Mouse (Mus musculus) A20 (cell line): ENCODE results near the gene Gpd1.
A peak's percentile ranks its signal among the peaks of the same experiment; 100 is the strongest.

ENCODE experiments used
- DNase-seq: peaks from one replicate; pipeline ENCODE4 v3.0.0-alpha.2; 2011; ENCODE audit warnings: low read depth, low spot score

Gpd1 gene

GRCm38 (mm10) chr15:99717386-99718334 lies at the start of gene Gpd1:
Gpd1 (plus strand) TSS chr15:99717515.
- no peak for DNase-seq

DNA sequence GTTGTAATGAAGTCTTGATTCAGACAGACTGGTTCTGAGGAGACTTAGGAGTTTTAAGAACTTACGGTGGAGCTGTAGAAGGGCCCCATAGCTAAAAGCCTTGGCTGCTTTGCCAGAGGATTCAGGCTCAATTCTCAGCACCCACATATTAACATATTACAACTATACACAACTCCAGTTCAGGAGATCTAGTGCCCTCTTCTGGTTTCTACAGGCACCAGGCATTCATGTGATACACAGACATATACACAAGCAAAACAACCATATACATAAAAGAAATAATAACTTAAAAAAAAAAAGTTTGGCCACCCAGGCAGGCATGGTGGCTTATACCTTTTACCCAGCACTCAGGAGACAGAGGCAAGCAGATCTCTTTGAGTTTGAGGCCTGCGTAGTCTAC lies 49.8 kb upstream of the Gpd1 start:
- DNase-seq = no peak

DNA sequence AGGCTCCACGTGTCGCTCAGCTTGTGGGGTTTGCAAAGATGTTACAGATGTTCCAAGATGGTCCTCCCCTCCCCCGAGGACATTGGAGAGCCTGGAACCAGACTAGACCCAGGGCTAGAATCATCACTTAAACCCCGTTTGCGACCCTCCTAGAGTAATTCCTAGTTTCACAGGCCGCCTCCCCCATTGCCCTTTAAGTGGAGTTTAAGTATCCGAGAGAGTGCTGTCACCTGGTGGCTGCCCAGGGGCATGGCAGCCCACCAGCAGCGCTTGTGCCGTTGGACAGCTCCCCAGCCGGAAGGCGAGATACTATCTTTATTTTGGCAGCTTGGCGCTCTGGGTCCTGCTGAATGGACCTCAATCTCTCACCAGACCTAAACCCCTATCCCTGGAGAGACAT lies 48.4 kb upstream of the Gpd1 start:
- DNase-seq = peak; percentile 76

GRCm38 (mm10) chr15:99669392-99669791 lies 47.9 kb upstream of the Gpd1 start:
- no peak for DNase-seq

DNA sequence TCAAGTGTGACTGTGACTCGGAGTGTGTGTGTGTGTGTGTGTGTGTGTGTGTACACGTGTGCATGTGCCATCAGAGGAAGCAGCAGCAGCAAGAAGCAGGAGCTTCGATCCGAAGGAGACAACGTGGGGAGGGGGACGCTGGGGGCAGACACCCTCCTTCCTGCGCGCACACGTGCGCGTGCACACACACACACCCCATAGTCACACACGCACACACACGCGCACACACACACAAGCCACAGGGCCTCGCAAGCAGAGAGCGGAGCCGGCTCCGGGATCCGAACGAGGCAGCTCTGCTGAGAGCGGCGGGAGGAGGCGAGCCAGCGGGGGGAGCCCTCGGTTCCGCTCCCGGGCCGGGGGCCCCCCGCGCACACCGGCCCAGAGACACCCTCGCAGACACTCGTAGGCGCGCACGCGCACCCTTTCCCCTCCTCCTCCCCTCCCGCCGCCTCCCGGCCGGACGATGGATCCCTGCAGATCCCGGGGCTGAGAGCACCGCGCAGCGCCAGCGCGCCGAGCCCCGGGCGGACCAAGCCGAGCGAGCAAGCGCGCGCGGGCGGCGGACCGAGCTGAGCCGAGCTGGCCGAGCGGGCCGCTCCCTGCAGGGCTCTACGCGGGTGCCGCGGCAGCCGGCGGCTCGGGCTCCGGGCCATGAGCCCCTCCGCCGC lies 47.0 kb upstream of the Gpd1 start, which contains the start of gene Asic1:
TSS of gene Asic1 (plus strand) at position 215 of the 668 bp plus-strand sequence.
- no peak for DNase-seq

DNA sequence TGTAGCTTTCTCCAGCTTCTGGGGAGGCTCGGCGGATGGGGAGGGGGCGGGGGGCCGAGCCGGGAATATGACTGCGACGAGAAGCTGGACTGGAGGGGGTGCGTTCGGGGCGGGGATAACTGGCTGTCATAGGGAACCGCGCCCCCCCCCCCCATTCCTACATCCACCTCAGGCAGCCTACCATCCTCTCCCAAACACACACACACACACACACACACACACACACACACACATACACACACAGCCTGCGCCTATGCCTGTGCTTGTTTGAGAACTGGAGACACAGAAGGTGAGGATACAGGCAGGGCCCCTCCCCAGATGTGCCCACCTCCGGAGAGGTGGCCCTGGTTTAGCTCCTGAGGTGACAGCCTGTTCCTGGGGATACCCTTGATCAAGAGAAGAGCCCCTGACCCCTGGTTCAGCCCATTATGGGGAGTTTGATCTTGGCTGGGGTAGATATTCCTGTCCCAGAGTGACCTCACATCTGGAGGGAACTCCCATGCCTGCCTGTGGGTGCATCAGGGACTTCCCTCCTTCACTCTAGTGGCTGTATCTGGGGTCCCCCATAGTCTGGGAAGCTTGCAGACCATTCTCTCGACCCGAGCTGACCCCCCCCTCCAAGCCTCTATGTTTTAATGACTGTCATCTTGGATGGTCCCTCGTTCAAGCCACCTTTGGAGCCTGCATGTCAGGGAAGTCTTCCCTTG lies 46.2 kb upstream of the Gpd1 start:
- DNase-seq = no peak

DNA sequence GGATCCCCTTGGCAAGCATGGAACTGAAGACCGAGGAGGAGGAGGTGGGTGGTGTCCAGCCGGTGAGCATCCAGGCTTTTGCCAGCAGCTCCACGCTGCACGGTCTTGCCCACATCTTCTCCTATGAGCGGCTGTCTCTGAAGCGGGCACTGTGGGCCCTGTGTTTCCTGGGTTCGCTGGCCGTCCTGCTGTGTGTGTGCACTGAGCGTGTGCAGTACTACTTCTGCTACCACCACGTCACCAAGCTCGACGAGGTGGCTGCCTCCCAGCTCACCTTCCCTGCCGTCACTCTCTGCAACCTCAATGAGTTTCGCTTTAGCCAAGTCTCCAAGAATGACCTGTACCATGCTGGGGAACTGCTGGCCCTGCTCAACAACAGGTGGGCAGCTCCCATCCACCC lies 45.5 kb upstream of the Gpd1 start:
- DNase-seq = no peak

DNA sequence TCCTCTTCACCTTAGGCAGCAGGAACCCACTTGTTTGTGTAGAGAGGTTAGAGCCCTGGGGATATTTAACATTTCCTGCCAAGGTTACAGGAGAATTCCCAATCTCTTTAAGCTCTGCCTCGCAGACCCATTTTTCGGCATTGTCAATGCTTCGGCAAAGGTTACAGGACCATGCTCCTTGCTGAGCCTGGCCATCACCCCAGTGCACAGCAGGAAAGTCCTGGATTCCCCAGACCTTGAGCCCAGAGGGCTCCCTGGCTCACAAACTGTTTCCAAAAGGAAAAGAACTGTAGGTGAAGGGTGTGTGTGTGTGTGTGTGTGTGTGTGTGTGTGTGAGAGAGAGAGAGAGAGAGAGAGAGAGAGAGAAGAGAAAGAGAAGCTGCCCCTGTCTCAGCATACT lies 42.4 kb upstream of the Gpd1 start:
- no peak for DNase-seq

GRCm38 (mm10) chr15:99677089-99677488 lies 40.2 kb upstream of the Gpd1 start:
- no peak for DNase-seq

DNA sequence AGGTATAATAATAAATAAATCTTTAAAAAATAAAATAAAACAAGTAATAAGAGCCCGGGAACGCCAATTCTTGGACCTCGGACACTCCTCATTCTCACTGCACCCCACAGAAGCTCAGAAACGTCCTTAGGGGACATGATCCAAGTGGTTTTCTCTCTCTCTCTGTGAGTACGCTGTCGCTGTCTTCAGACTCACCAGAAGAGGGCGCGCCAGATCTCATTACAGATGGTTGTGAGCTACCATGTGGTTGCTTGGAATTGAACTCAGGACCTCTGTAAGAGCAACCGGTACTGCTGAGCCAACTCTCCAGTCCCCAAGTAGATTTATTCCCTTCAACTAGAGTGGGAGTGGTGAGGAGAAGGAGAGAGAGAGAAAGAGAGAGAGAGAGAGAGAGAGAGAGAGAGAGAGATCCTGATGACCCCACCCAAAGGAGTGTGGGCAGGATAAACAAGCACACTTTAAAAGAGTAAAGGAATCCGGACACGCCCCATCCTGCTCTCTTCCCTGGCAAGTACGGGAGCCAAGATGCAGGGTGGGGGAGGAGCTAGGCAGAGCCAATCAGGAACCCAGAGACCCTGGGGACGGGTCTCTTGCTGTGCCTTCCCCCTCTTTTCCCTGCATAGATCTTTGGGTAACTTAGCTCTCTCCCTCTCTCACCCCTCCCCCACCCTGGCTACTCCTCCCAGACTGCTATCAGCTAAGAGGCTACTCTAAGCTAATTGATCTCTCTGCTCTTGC lies 39.1 kb upstream of the Gpd1 start:
- peak; percentile 69 for DNase-seq

DNA sequence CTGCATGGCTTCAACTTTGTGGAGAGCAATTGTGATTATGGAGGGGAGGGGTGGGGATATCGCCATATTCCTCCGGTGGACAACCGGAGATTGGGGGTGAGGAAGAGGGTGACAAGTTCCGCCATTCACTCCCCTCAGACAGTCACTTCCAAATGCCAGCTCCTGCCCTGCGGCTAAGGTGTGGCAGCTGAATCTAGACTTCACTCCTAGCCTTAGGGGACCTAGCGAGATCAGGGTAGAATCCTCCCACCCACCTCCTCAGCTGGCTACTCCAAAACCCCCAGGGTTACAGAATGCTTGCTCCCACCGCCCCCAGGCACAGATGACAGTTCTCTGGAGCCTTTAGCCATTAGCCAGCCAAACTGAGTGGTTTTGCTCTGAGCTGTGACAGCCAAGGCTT lies 38.3 kb upstream of the Gpd1 start:
- DNase-seq = no peak

- DNase-seq = peak; percentile 61
Measured at GRCm38 (mm10) chr15:99682880-99683279, 34.4 kb upstream of the Gpd1 start.

GRCm38 (mm10) chr15:99684156-99684555 lies 33.2 kb upstream of the Gpd1 start:
- no peak for DNase-seq

DNA sequence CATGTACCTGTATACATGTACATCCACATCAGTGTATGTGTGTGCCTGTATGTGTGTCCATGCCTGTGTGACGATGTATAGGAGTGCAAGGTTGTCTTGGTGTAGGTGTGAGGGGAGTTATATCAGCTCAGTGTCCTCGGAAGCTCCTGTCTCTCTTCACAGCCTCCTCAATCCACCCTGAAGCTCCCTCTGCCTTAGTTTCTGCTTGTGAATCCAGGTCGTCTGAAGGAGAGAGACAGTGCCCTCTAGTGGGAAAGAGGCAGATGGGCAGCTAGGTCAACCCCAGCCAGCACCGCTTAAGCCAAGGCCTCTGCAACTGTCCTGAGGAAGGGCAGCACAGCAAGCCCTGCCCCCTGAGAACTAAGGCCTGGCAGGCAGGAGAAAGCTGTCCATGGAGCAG lies 28.6 kb upstream of the Gpd1 start:
- peak; percentile 65 for DNase-seq

DNA sequence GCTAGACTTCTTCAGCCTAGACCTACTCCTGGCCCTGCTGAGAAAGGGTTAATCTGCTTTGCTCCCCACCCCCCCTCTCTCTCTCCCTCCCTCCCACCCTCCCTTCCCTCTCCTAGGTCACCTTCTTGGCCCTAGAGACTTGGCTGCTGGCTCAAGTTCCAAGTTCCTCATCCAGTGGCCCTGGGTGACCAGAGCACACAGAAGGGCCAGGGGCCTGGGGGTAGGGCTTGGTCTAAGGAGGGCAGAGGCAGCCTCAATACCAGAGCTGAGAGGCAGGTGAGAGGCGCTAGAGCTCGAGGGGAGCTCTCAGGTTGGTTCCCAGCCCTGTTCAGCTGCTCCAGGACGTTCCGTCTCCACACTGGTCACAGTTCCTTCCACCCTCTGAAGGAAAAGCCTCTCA lies 26.4 kb upstream of the Gpd1 start:
- no peak for DNase-seq

DNA sequence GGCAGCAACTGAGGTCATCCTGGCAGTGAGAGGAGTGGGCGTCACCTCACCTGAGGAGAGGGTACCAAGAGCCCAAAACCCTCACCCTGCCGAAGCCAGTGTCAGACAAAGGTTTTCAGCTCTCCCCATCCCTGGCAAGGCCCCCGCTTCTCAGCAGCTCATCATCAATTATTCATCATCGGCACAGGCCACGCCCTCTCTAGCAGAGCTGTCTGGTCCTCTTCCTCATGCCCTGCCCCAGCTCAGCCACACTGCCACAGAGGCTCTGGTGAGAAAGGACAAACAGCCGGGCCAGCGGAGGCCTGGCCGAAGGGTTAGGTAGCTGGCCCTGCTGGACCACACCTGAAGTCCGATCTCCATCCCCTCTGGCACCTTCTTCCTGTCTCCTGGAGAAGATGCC lies 25.3 kb upstream of the Gpd1 start:
- no peak for DNase-seq

- DNase-seq = no peak
Measured at GRCm38 (mm10) chr15:99697309-99697708, 20.0 kb upstream of the Gpd1 start.

DNA sequence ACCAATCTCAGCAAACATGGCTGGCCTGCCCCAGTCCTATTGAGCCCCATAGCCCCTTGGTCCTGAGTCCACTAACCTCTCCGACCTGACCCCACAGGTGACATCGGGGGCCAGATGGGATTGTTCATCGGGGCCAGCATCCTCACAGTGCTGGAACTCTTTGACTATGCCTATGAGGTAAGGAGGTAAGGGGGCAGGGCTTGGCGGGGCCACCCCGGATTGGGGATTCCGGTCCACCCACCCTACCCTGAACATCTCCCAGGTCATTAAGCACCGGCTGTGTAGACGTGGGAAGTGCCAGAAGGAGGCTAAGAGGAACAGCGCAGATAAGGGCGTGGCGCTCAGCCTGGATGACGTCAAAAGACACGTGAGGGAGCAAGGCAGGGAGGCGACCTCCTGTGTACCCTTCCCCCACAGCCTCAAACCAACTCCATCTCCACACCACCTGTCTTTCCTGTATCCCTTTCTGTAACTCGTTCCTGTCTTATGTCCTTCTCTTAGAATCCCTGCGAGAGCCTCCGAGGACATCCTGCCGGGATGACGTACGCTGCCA lies 18.7 kb upstream of the Gpd1 start:
- DNase-seq = no peak

GRCm38 (mm10) chr15:99699715-99700114 lies 17.6 kb upstream of the Gpd1 start:
- DNase-seq = no peak

DNA sequence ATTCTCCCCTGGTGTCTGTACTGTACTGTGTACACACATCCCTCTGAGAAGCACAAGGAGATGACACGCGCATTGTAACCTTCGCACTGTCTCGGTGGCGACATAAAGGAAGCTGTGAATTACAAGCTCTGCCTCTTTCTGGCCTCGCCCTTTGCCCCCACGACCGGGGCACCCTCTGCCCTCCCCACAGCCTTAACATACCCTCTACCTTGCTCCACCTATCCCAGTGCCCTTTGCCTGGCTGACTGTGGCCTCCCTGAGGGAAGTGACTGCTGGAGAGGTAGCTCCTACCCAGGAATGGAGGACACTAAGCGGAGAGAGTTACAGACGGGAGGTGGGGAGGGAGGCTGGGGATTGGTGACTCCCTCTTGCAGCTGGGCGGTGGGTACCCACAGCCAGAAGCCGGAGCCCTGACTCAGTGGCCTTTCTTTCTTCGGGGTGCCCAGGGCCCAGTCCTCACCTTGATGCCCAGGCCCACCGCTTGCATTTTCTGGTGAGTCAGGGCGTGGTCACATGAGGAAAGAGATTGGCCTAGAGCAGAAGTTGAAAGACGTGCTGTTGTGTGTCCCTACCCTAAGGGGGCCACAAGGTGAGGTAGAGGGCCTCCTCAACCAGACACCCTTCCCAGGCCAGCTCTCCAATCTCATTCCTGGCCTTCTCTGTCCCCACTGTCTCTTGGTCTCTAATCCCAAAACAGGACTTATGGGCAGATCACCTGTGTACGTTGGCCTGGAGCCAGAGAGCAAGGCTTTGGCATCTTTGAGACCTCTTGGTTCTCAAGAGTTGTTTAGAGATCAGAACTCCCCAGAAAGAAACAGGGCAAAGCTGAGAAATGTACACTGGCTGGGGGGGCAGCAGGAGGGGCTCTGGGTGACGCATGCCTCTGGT lies 16.9 kb upstream of the Gpd1 start:
- DNase-seq = no peak
